Mouse (Mus musculus): ENCODE measurements around the gene Fgf9. TPM values are rescaled to one million over a fixed set of nuclear protein-coding genes. Genes with fewer than 3 reads are reported as not detected.
A peak's percentile ranks its signal among the peaks of the same experiment; 100 is the strongest.

Fgf9 gene
- total RNA-seq, 2 experiments from 2014 or later: 17.2 to 18.4 TPM

- DNase-seq (ENCODE audit: low spot score in 2 of 2): no peak
Measured at GRCm38 (mm10) chr14:58087326-58087725, 17.0 kb downstream of the Fgf9 start.

- no peak for DNase-seq (ENCODE audit: low spot score in 2 of 2)
Measured at GRCm38 (mm10) chr14:58089486-58089885, 19.1 kb downstream of the Fgf9 start.

- DNase-seq (ENCODE audit: low spot score in 2 of 2): no peak
Measured at GRCm38 (mm10) chr14:58091321-58091720, 21.0 kb downstream of the Fgf9 start.

- DNase-seq (ENCODE audit: low spot score in 2 of 2): peak in 1 of 2 experiments; percentile 33
Measured at GRCm38 (mm10) chr14:58099599-58099998, 29.3 kb downstream of the Fgf9 start.

- no peak for DNase-seq (ENCODE audit: low spot score in 2 of 2)
Measured at GRCm38 (mm10) chr14:58101298-58101697, 31.0 kb downstream of the Fgf9 start.

GRCm38 (mm10) chr14:58104266-58104665 lies 33.9 kb downstream of the Fgf9 start:
- DNase-seq (ENCODE audit: low spot score in 2 of 2): no peak

- no peak for DNase-seq (ENCODE audit: low spot score in 2 of 2)
Measured at GRCm38 (mm10) chr14:58105596-58105995, 35.2 kb downstream of the Fgf9 start.

GRCm38 (mm10) chr14:58109601-58110000 lies 39.3 kb downstream of the Fgf9 start:
- DNase-seq (ENCODE audit: low spot score in 2 of 2): no peak

GRCm38 (mm10) chr14:58111562-58111961 lies 41.2 kb downstream of the Fgf9 start:
- DNase-seq (ENCODE audit: low spot score in 2 of 2): no peak

- no peak for DNase-seq (ENCODE audit: low spot score in 2 of 2)
Measured at GRCm38 (mm10) chr14:58112341-58112740, 42.0 kb downstream of the Fgf9 start.

GRCm38 (mm10) chr14:58113180-58113579 lies 42.8 kb downstream of the Fgf9 start:
- DNase-seq (ENCODE audit: low spot score in 2 of 2): no peak

- no peak for DNase-seq (ENCODE audit: low spot score in 2 of 2)
Measured at GRCm38 (mm10) chr14:58114146-58114545, 43.8 kb downstream of the Fgf9 start.

- DNase-seq (ENCODE audit: low spot score in 2 of 2): no peak
Measured at GRCm38 (mm10) chr14:58124625-58125024, 54.3 kb downstream of the Fgf9 start.

GRCm38 (mm10) chr14:58126508-58126907 lies 56.2 kb downstream of the Fgf9 start:
- no peak for DNase-seq (ENCODE audit: low spot score in 2 of 2)

GRCm38 (mm10) chr14:58139506-58140055 lies 69.2 kb downstream of the Fgf9 start:
- DNase-seq (ENCODE audit: low spot score in 2 of 2): no peak

- DNase-seq (ENCODE audit: low spot score in 2 of 2): peak in 1 of 2 experiments; percentile 2
Measured at GRCm38 (mm10) chr14:58149637-58150470, 79.5 kb downstream of the Fgf9 start.

- DNase-seq (ENCODE audit: low spot score in 2 of 2): no peak
Measured at GRCm38 (mm10) chr14:58150471-58150855, 80.1 kb downstream of the Fgf9 start.

- DNase-seq (ENCODE audit: low spot score in 2 of 2): no peak
Measured at GRCm38 (mm10) chr14:58152110-58152509, 81.8 kb downstream of the Fgf9 start.

GRCm38 (mm10) chr14:58153470-58154416 lies 83.4 kb downstream of the Fgf9 start:
- DNase-seq (ENCODE audit: low spot score in 2 of 2): no peak

- DNase-seq (ENCODE audit: low spot score in 2 of 2): no peak
Measured at GRCm38 (mm10) chr14:58160624-58161023, 90.3 kb downstream of the Fgf9 start.

Data from layer of hippocampus, adult 18-20 months (tissue).